Mouse (Mus musculus) left cerebral cortex, postnatal 25 days (tissue): ENCODE results near the gene Prl6a1. TPM values are rescaled to one million over a fixed set of nuclear protein-coding genes. Genes with fewer than 3 reads are reported as not detected.

ENCODE experiments used
- DNase-seq, 2 experiments: peaks; one replicate each; pipeline ENCODE4 v3.0.0; 2022; ENCODE audit warnings: low spot score in 2 of 2, mixed read lengths in 1 of 2
- intact Hi-C: fragments of 180-260 bp; cut with DNase I; formaldehyde crosslinking; loops from one replicate; pipeline ENCODE4 v1.15.1; 2025
- total RNA-seq, 2 experiments: library from RNA; stranded (reverse); gene quantifications; 2 replicates each; pipeline ENCODE4 v1.2.3; 2021

The Prl6a1 gene
- not detected for total RNA-seq

GRCm38 (mm10) chr13:27312334-27313225, at the start of gene Prl6a1:
Prl6a1 (plus strand) TSS chr13:27312627.
- no peak for DNase-seq
- intact Hi-C loops: no loop called here

GRCm38 (mm10) chr13:27334989-27335388, 22.6 kb downstream of the Prl6a1 start:
- DNase-seq: no peak
- intact Hi-C loops: no loop called here

GRCm38 (mm10) chr13:27342733-27343275, 30.4 kb downstream of the Prl6a1 start:
- intact Hi-C loops: no loop called here
- DNase-seq: no peak

GRCm38 (mm10) chr13:27345373-27345772, 32.9 kb downstream of the Prl6a1 start, which contains the start of gene Prl8a2:
Prl8a2 (plus strand) TSS chr13:27345673.
- intact Hi-C loops: no loop called here
- no peak for DNase-seq

Other genes with a start within 250 kb of the Prl6a1 start
- gene Prl3d1, start 218.4 kb upstream of the Prl6a1 start, total RNA-seq: not detected
- not detected for gene Prl3d2, start 190.9 kb upstream of the Prl6a1 start, total RNA-seq
- not detected for gene Prl3d3, start 155.8 kb upstream of the Prl6a1 start, total RNA-seq
- gene Prl3c1, start 116.0 kb upstream of the Prl6a1 start, total RNA-seq: not detected
- gene Prl3b1, start 70.8 kb upstream of the Prl6a1 start, total RNA-seq: not detected
- not detected for gene Prl3a1, start 53.2 kb upstream of the Prl6a1 start, total RNA-seq
- not detected for gene Prl8a2, start 33.0 kb downstream of the Prl6a1 start, total RNA-seq
- not detected for gene Prl2b1, start 78.2 kb downstream of the Prl6a1 start, total RNA-seq
- not detected for gene Prl8a6, start 126.1 kb downstream of the Prl6a1 start, total RNA-seq
- not detected for gene Prl8a8, start 200.6 kb downstream of the Prl6a1 start, total RNA-seq